Mouse (Mus musculus) stomach, embryonic 14.5 days (tissue): ENCODE results near the gene Rad51c. TPM values are rescaled to one million over a fixed set of nuclear protein-coding genes. Genes with fewer than 3 reads are reported as not detected.
"Not testable (repeated sequence)": the region's sequence is repeated elsewhere in the genome, so short reads cannot be mapped to it uniquely, and the experiment has no call there.

ENCODE experiments used
- ATAC-seq: fragments of 200-750 bp; cut with Nextera tagmentation; 2 replicates; pipeline ENCODE4 v1.8.0; 2017; ENCODE audit warnings: low read depth, moderate TSS enrichment; ENCODE audit not compliant: insufficient number of reproducible peaks, insufficient read depth, low FRiP score
- H3K27ac ChIP-seq: fragments of 300-500 bp; sonication (generic); 2 replicates; pipeline ENCODE4 v1.5.1; 2014; ENCODE audit warnings: mild to moderate bottlenecking, low read length, moderate library complexity, mixed read lengths
- H3K27me3 ChIP-seq: fragments of 300-500 bp; sonication (generic); 2 replicates; pipeline ENCODE4 v1.6.1; 2014; ENCODE audit warnings: low read length, control low read depth, mixed read lengths; ENCODE audit not compliant: control insufficient read depth, insufficient read depth
- H3K36me3 ChIP-seq: fragments of 300-500 bp; sonication (generic); 2 replicates; pipeline ENCODE4 v1.6.1; 2014; ENCODE audit warnings: mild to moderate bottlenecking, control low read depth, low read length, moderate library complexity, mixed read lengths; ENCODE audit not compliant: control insufficient read depth, insufficient read depth
- H3K4me1 ChIP-seq: fragments of 300-500 bp; sonication (generic); 2 replicates; pipeline ENCODE4 v1.6.1; 2014; ENCODE audit warnings: low read length, control low read depth, mixed read lengths; ENCODE audit not compliant: control insufficient read depth, insufficient read depth
- H3K4me2 ChIP-seq: fragments of 300-500 bp; sonication (generic); replicated peaks from 2 replicates; pipeline ENCODE4 v1.6.1; 2014; ENCODE audit warnings: low read depth, low read length, control low read depth
- H3K4me3 ChIP-seq: fragments of 300-500 bp; sonication (generic); 2 replicates; pipeline ENCODE4 v1.5.1; 2014; ENCODE audit warnings: low read depth, low read length, control low read depth
- H3K9ac ChIP-seq: fragments of 300-500 bp; sonication (generic); replicated peaks from 2 replicates; pipeline ENCODE4 v1.6.1; 2014; ENCODE audit warnings: low read depth, mild to moderate bottlenecking, control low read depth, low read length, moderate library complexity, mixed read lengths
- H3K9me3 ChIP-seq: fragments of 300-500 bp; sonication (generic); 2 replicates; pipeline ENCODE4 v1.6.1; 2016; ENCODE audit warnings: low read depth, low read length, control low read depth; ENCODE audit not compliant: control insufficient read depth
- WGBS: fragments of 180-500 bp; shearing (Covaris S2); extraction: QIAGEN DNeasy Blood & Tissue Kit; methylation state at CpG from one replicate; pipeline ENCODE4 v1.1.7; 2014; 5-methylcytosine and 5-hydroxymethylcytosine counted together
- polyA plus RNA-seq: library from polyadenylated mRNA; unstranded; fragments of >200 nt; fragmentation: Nextera tagmentation; extraction: Ambion mirVana; gene quantifications from 2 replicates; pipeline ENCODE4 v1.2.1, GENCODE M21; 2014

Rad51c gene
- polyA plus RNA-seq, 1 experiment from 2014 or later, result 6.0 TPM

GRCm38 (mm10) chr11:87436326-87437232 lies 31.8 kb upstream of the Rad51c start:
- no peaks in the 10 kb centered on the region for H3K4me1 ChIP-seq
- H3K4me2 ChIP-seq, result no peak overlapping the region
- no peaks in the 10 kb centered on the region for H3K27me3 ChIP-seq
- H3K9me3 ChIP-seq, result no peaks in the 10 kb centered on the region
- ATAC-seq, result no peak
- H3K4me3 ChIP-seq, result no peak overlapping the region
- no peaks in the 10 kb centered on the region for H3K36me3 ChIP-seq
- no peak overlapping the region for H3K9ac ChIP-seq
- no peak overlapping the region for H3K27ac ChIP-seq
- 40% methylated on average over 5 of the region's 5 CpGs for WGBS

- 87% methylated on average over 2 of the region's 2 CpGs for WGBS
- H3K27me3 ChIP-seq, H3K4me3 ChIP-seq, H3K27ac ChIP-seq, H3K4me1 ChIP-seq, ATAC-seq, H3K4me2 ChIP-seq, H3K9me3 ChIP-seq, H3K36me3 ChIP-seq, H3K9ac ChIP-seq: not testable (repeated sequence)
Observed at GRCm38 (mm10) chr11:87435107-87435506, 30.4 kb upstream of the Rad51c start.

- Histone ChIP-seq H3K27me3 (no peaks in the 10 kb centered on the region), H3K9ac (no peak overlapping the region), H3K27ac (no peak overlapping the region), H3K9me3 (no peaks in the 10 kb centered on the region), H3K36me3 (no peaks in the 10 kb centered on the region), H3K4me2 (no peak overlapping the region), H3K4me3 (no peak overlapping the region), H3K4me1 (no peaks in the 10 kb centered on the region)
- no peak for ATAC-seq
- 44% methylated on average over 6 of the region's 6 CpGs for WGBS
Observed at GRCm38 (mm10) chr11:87432933-87433669, 28.3 kb upstream of the Rad51c start.

GRCm38 (mm10) chr11:87432447-87432846 lies 27.7 kb upstream of the Rad51c start:
- Histone ChIP-seq H3K27me3 (no peaks in the 10 kb centered on the region), H3K9ac (no peak overlapping the region), H3K36me3 (no peaks in the 10 kb centered on the region), H3K4me2 (no peak overlapping the region), H3K4me3 (no peak overlapping the region), H3K9me3 (no peaks in the 10 kb centered on the region), H3K27ac (no peak overlapping the region), H3K4me1 (no peaks in the 10 kb centered on the region)
- ATAC-seq, result no peak
- WGBS, result 56% methylated on average over 1 of the region's 1 CpGs

GRCm38 (mm10) chr11:87431813-87432212 lies 27.1 kb upstream of the Rad51c start:
- not testable (repeated sequence) for H3K4me2 ChIP-seq, H3K36me3 ChIP-seq, H3K4me3 ChIP-seq, H3K4me1 ChIP-seq, H3K9me3 ChIP-seq, H3K9ac ChIP-seq, ATAC-seq, H3K27ac ChIP-seq, H3K27me3 ChIP-seq
- 93% methylated on average over 8 of the region's 8 CpGs for WGBS

- H3K9ac ChIP-seq, result no peak overlapping the region
- H3K27ac ChIP-seq, result no peak overlapping the region
- ATAC-seq, result no peak
- no peaks in the 10 kb centered on the region for H3K9me3 ChIP-seq
- WGBS, result 78% methylated on average over 2 of the region's 2 CpGs
- H3K4me3 ChIP-seq, result no peak overlapping the region
- no peaks in the 10 kb centered on the region for H3K4me1 ChIP-seq
- no peaks in the 10 kb centered on the region for H3K27me3 ChIP-seq
- H3K36me3 ChIP-seq, result no peaks in the 10 kb centered on the region
- no peak overlapping the region for H3K4me2 ChIP-seq
Observed at GRCm38 (mm10) chr11:87430374-87430773, 25.6 kb upstream of the Rad51c start.

GRCm38 (mm10) chr11:87429363-87429762 lies 24.6 kb upstream of the Rad51c start:
- no peaks in the 10 kb centered on the region for H3K4me1 ChIP-seq
- H3K4me2 ChIP-seq, result no peak overlapping the region
- H3K27ac ChIP-seq, result no peak overlapping the region
- H3K27me3 ChIP-seq, result no peaks in the 10 kb centered on the region
- no peak overlapping the region for H3K4me3 ChIP-seq
- H3K36me3 ChIP-seq, result no peaks in the 10 kb centered on the region
- H3K9ac ChIP-seq, result no peak overlapping the region
- 82% methylated on average over 4 of the region's 4 CpGs for WGBS
- no peak for ATAC-seq
- no peaks in the 10 kb centered on the region for H3K9me3 ChIP-seq

GRCm38 (mm10) chr11:87428051-87428673 lies 23.4 kb upstream of the Rad51c start:
- Histone ChIP-seq H3K27ac (no peak overlapping the region), H3K4me3 (no peak overlapping the region), H3K9me3 (no peaks in the 10 kb centered on the region), H3K9ac (no peak overlapping the region), H3K4me1 (no peaks in the 10 kb centered on the region), H3K4me2 (no peak overlapping the region), H3K36me3 (no peaks in the 10 kb centered on the region), H3K27me3 (no peaks in the 10 kb centered on the region)
- 65% methylated on average over 2 of the region's 2 CpGs for WGBS
- no peak for ATAC-seq
